In the genomic region with DNA sequence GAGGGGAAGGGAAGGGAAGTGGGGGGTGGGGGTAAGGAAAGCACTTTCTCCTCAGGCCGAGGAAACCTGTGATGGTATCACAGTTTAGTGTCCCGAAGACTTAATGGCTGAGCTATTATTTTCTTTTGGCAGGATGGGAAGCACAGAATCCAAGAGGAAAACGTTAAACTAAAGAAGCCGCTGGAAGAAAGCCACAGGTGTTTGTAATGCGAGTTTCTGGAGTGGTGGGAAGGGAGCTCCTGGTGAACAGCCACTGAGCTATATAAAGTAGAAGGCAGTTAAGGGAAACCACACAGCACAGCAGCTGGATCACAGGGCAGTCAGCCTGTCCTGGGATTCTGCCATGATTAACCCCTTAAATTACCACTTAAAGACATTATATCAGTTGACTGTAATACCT, we compare ENCODE assay signal across 22 mouse cellular contexts. TPM values are rescaled to one million over a fixed set of nuclear protein-coding genes. Genes with fewer than 3 reads are reported as not detected.
DNase-seq lines count a peak whose midpoint lies in the region; ATAC-seq and TF ChIP-seq lines count a peak whose summit lies in the region.
"Had no signal": no experiment of that assay in that cellular context is flagged by ENCODE, and none has a peak within 500 bp of the region (broad histone marks: within the 10 kb centered on the region; RNA-seq: fewer than 3 reads in every experiment).

No protein-coding gene starts in this region.

- H3K27ac ChIP-seq in hindbrain, embryonic 10.5 days = no peak overlapping the region
- H3K27ac ChIP-seq: embryonic facial prominence, embryonic 13.5 days; forebrain, embryonic 12.5 days; gastrocnemius, adult 2 months; heart, embryonic 15.5 days; hindbrain, embryonic 14.5 days had no signal

- H3K9me3 ChIP-seq in hindbrain, embryonic 10.5 days = no peaks in the 10 kb centered on the region
- H3K9me3 ChIP-seq: embryonic facial prominence, embryonic 13.5 days; forebrain, embryonic 12.5 days; heart, embryonic 15.5 days had no signal

- H3K27me3 ChIP-seq in Patski = no peaks in the 10 kb centered on the region
- H3K27me3 ChIP-seq in hindbrain, embryonic 10.5 days (ENCODE audit: insufficient read depth, poor library complexity, severe bottlenecking) = no peaks in the 10 kb centered on the region
- H3K27me3 ChIP-seq: embryonic facial prominence, embryonic 13.5 days; forebrain, embryonic 12.5 days; heart, embryonic 15.5 days had no signal

- CTCF ChIA-PET in Patski (lab: Charles Lee) = interaction anchor here (0.8 to 2.1 kb wide), 4 partner anchors 22 to 82 kb away, joined by 3 to 10 read pairs (median 4); a partner anchor contains a TSS

- no peak for ATAC-seq in Patski
- ATAC-seq: activated CD4-positive, CD25-positive, alpha-beta regulatory T cell, adult 4 months; forebrain, embryonic 16.5 days had no signal

- peak; percentile 52 for DNase-seq in kidney, adult 11 months
- no peak for DNase-seq in kidney, postnatal 4 days
- DNase-seq in Patski (ENCODE audit: low read depth, low spot score) = peak; percentile 41
- DNase-seq in kidney, adult 9 months = peak; percentile 87
- peak; percentile 30 for DNase-seq in kidney, postnatal 10 days
- no peak for DNase-seq in urinary bladder, adult 18-20 months (ENCODE audit: low spot score in 2 of 2)
- DNase-seq in c-Kit-positive CD71-positive TER-119-positive erythroid progenitor cells, embryonic 14.5 days (ENCODE audit: low spot score) = no peak
- no peak for DNase-seq in hindbrain, embryonic 10.5 days (ENCODE audit: low spot score)
- DNase-seq: adrenal gland, postnatal 14 days; cerebellum, adult 18-20 months; cerebellum, adult 9-11 months; cerebellum, postnatal 36 days; gastrocnemius, adult 2 months; gastrocnemius, postnatal 36 days; heart, adult 18-20 months; heart, postnatal 14 days had no signal

- no peak for TF ChIP-seq CTCF in Patski (IDR thresholded peaks at IDR 0.05)

- in situ Hi-C loops in Patski (cut with MboI; ENCODE audit: low pct_unique_long_range_greater_than_20kb) = no loop called here

- H3K4me3 ChIP-seq in hindbrain, embryonic 10.5 days = no peak overlapping the region
- H3K4me3 ChIP-seq: embryonic facial prominence, embryonic 13.5 days; forebrain, embryonic 12.5 days; gastrocnemius, adult 2 months; heart, embryonic 15.5 days had no signal

- POLR2A ChIA-PET in Patski (lab: Charles Lee) = interaction anchor here (0.7 kb wide), 1 partner anchor 21 kb away, joined by 3 read pairs; no protein-coding TSS in a partner anchor

- peaks cover 97% of the 10 kb centered on the region for H3K36me3 ChIP-seq in hindbrain, embryonic 10.5 days

- 84% methylated on average over 5 of the region's 5 CpGs for WGBS in hindbrain, embryonic 10.5 days

- no peaks in the 10 kb centered on the region for H3K4me1 ChIP-seq in hindbrain, embryonic 10.5 days (replicated peaks)
- H3K4me1 ChIP-seq: embryonic facial prominence, embryonic 13.5 days; forebrain, embryonic 12.5 days had no signal

RNA-seq across cellular contexts. Expression of a gene that starts 30.6 kb away (rescaled TPM):
- polyA plus RNA-seq in Patski (2021) = 127 TPM
- 76.0 and 81.2 TPM in 2 replicates for polyA plus RNA-seq in hindbrain, embryonic 10.5 days (2016; fragmentation: Nextera tagmentation; extraction: Ambion mirVana)

Comparison
In these comparisons a context has a peak if more than half of its experiments do, and no peak if none do; other contexts are left out.
1. DNase-seq: peak in kidney, adult 11 months (single experiment), Patski (single experiment), kidney, adult 9 months (single experiment) and kidney, postnatal 10 days (single experiment); none in kidney, postnatal 4 days (0 of 2), urinary bladder, adult 18-20 months (0 of 2), c-Kit-positive CD71-positive TER-119-positive erythroid progenitor cells, embryonic 14.5 days (single experiment) and hindbrain, embryonic 10.5 days (single experiment).